Mouse (Mus musculus) midbrain, embryonic 16.5 days (tissue): ENCODE results near the gene B4galnt1. TPM values are rescaled to one million over a fixed set of nuclear protein-coding genes. Genes with fewer than 3 reads are reported as not detected.
A peak's percentile ranks its signal among the peaks of the same experiment; 100 is the strongest.
"Not testable (repeated sequence)": the region's sequence is repeated elsewhere in the genome, so short reads cannot be mapped to it uniquely, and the experiment has no call there.

Source experiments
- ATAC-seq: fragments of 200-750 bp; cut with Nextera tagmentation; 2 replicates; pipeline ENCODE4 v1.8.0; 2017; ENCODE audit warnings: moderate TSS enrichment
- H3K27ac ChIP-seq: fragments of 300-500 bp; sonication (generic); 2 replicates; pipeline ENCODE4 v1.5.1; 2014; ENCODE audit warnings: mild to moderate bottlenecking, low read length, mixed read lengths
- H3K27me3 ChIP-seq: fragments of 300-500 bp; sonication (generic); 2 replicates; pipeline ENCODE4 v1.6.1; 2014; ENCODE audit warnings: low read depth, low read length, mixed read lengths; ENCODE audit not compliant: control insufficient read depth, insufficient read depth
- H3K36me3 ChIP-seq: fragments of 300-500 bp; sonication (generic); 2 replicates; pipeline ENCODE4 v1.6.1; 2014; ENCODE audit warnings: mild to moderate bottlenecking, low read length, moderate library complexity, mixed read lengths; ENCODE audit not compliant: control insufficient read depth, insufficient read depth
- H3K4me1 ChIP-seq: fragments of 300-500 bp; sonication (generic); 2 replicates; pipeline ENCODE4 v1.6.1; 2014; ENCODE audit warnings: mild to moderate bottlenecking, low read length, mixed read lengths; ENCODE audit not compliant: control insufficient read depth, insufficient read depth
- H3K4me2 ChIP-seq: fragments of 300-500 bp; sonication (generic); 2 replicates; pipeline ENCODE4 v1.6.1; 2014; ENCODE audit warnings: mild to moderate bottlenecking, low read length, mixed read lengths
- H3K4me3 ChIP-seq: fragments of 300-500 bp; sonication (generic); 2 replicates; pipeline ENCODE4 v1.5.1; 2014; ENCODE audit warnings: low read depth, mild to moderate bottlenecking, low read length, moderate library complexity, mixed read lengths
- H3K9ac ChIP-seq: fragments of 300-500 bp; sonication (generic); 2 replicates; pipeline ENCODE4 v1.6.1; 2014; ENCODE audit warnings: low read depth, low read length, mixed read lengths
- H3K9me3 ChIP-seq: fragments of 300-500 bp; sonication (generic); replicated peaks from 2 replicates; pipeline ENCODE4 v1.6.1; 2014; ENCODE audit warnings: mild to moderate bottlenecking, low read length, mixed read lengths; ENCODE audit not compliant: control insufficient read depth, poor library complexity, severe bottlenecking
- WGBS: fragments of 180-500 bp; shearing (Covaris S2); extraction: QIAGEN DNeasy Blood & Tissue Kit; methylation state at CpG from one replicate; pipeline ENCODE4 v1.1.7; 2014; 5-methylcytosine and 5-hydroxymethylcytosine counted together
- polyA plus RNA-seq: library from polyadenylated mRNA; unstranded; fragments of >200 nt; fragmentation: Nextera tagmentation; extraction: Ambion mirVana; gene quantifications from 2 replicates; pipeline ENCODE4 v1.2.1, GENCODE M21; 2015

The B4galnt1 gene
- polyA plus RNA-seq, 1 experiment from 2014 or later = 71.7 TPM

- ATAC-seq = no peak
- Histone ChIP-seq H3K4me1 (peaks cover 22% of the 10 kb centered on the region), H3K27me3 (no peaks in the 10 kb centered on the region), H3K9ac (peak overlapping the region; percentile 86), H3K9me3 (no peaks in the 10 kb centered on the region), H3K36me3 (peaks cover 10% of the 10 kb centered on the region), H3K27ac (no peak overlapping the region), H3K4me3 (peak overlapping the region; percentile 67), H3K4me2 (peak overlapping the region; percentile 93)
- 35% methylated on average over 10 of the region's 10 CpGs for WGBS
Observed at GRCm38 (mm10) chr10:127187371-127188078, 22.5 kb downstream of the B4galnt1 start.

- H3K4me1 ChIP-seq = peaks cover 22% of the 10 kb centered on the region
- 0% methylated on average over 15 of the region's 21 CpGs for WGBS
- no peaks in the 10 kb centered on the region for H3K27me3 ChIP-seq
- peak overlapping the region; percentile 86 for H3K9ac ChIP-seq
- no peaks in the 10 kb centered on the region for H3K9me3 ChIP-seq
- peak overlapping the region; percentile 93 for H3K4me2 ChIP-seq
- peak overlapping the region; percentile 67 for H3K4me3 ChIP-seq
- peak overlapping the region; percentile 39; the same call in 1 of the 2 replicates for H3K27ac ChIP-seq
- peaks cover 14% of the 10 kb centered on the region for H3K36me3 ChIP-seq
- no peak for ATAC-seq
Observed at GRCm38 (mm10) chr10:127188079-127188453, 23.0 kb downstream of the B4galnt1 start.

GRCm38 (mm10) chr10:127188465-127189115, 23.6 kb downstream of the B4galnt1 start:
- WGBS = 0% methylated on average over 41 of the region's 46 CpGs
- H3K27ac ChIP-seq = peak overlapping the region; percentile 58
- H3K36me3 ChIP-seq = peaks cover 14% of the 10 kb centered on the region
- ATAC-seq = peak; percentile 73
- no peaks in the 10 kb centered on the region for H3K9me3 ChIP-seq
- peak overlapping the region; percentile 67 for H3K4me3 ChIP-seq
- peaks cover 18% of the 10 kb centered on the region for H3K4me1 ChIP-seq
- H3K27me3 ChIP-seq = no peaks in the 10 kb centered on the region
- H3K9ac ChIP-seq = peak overlapping the region; percentile 86
- H3K4me2 ChIP-seq = peak overlapping the region; percentile 93

- Histone ChIP-seq H3K4me2 (peak overlapping the region; percentile 93), H3K9ac (peak overlapping the region; percentile 86), H3K4me3 (peak overlapping the region; percentile 67), H3K27me3 (no peaks in the 10 kb centered on the region), H3K9me3 (no peaks in the 10 kb centered on the region), H3K36me3 (peaks cover 14% of the 10 kb centered on the region), H3K4me1 (peaks cover 18% of the 10 kb centered on the region), H3K27ac (peak overlapping the region; percentile 58; the same call in 1 of the 2 replicates)
- WGBS = under 1% methylated on average over 26 of the region's 26 CpGs
- ATAC-seq = peak; percentile 8; the same call in 1 of the 2 replicates
Observed at GRCm38 (mm10) chr10:127189116-127189650, 24.2 kb downstream of the B4galnt1 start.

- H3K36me3 ChIP-seq = peaks cover 14% of the 10 kb centered on the region
- no peak for ATAC-seq
- H3K9ac ChIP-seq = peak within 1 kb of the TSS; percentile 86
- 5% methylated on average over 34 of the region's 35 CpGs for WGBS
- H3K9me3 ChIP-seq = no peaks in the 10 kb centered on the region
- H3K4me2 ChIP-seq = peak within 1 kb of the TSS; percentile 93
- H3K27me3 ChIP-seq = no peaks in the 10 kb centered on the region
- H3K4me1 ChIP-seq = peaks cover 25% of the 10 kb centered on the region
- H3K27ac ChIP-seq = peak within 1 kb of the TSS; percentile 58; the same call in 1 of the 2 replicates
- peak within 1 kb of the TSS; percentile 67 for H3K4me3 ChIP-seq
Observed at GRCm38 (mm10) chr10:127189651-127190381, 24.8 kb downstream of the B4galnt1 start, which contains the start of gene Arhgef25. Gene Arhgef25 (minus strand): TSS chr10:127190083.

- 36% methylated on average over 14 of the region's 14 CpGs for WGBS
- peaks cover 14% of the 10 kb centered on the region for H3K36me3 ChIP-seq
- no peak overlapping the region for H3K4me3 ChIP-seq
- no peak overlapping the region for H3K9ac ChIP-seq
- ATAC-seq = no peak
- peaks cover 26% of the 10 kb centered on the region for H3K4me1 ChIP-seq
- no peak overlapping the region for H3K27ac ChIP-seq
- H3K4me2 ChIP-seq = no peak overlapping the region
- no peaks in the 10 kb centered on the region for H3K9me3 ChIP-seq
- H3K27me3 ChIP-seq = no peaks in the 10 kb centered on the region
Observed at GRCm38 (mm10) chr10:127190398-127191190, 25.6 kb downstream of the B4galnt1 start.

GRCm38 (mm10) chr10:127191191-127192056, 26.4 kb downstream of the B4galnt1 start:
- Histone ChIP-seq H3K27me3 (no peaks in the 10 kb centered on the region), H3K36me3 (peaks cover 14% of the 10 kb centered on the region), H3K27ac (no peak overlapping the region), H3K4me1 (peaks cover 29% of the 10 kb centered on the region), H3K9me3 (no peaks in the 10 kb centered on the region), H3K4me2 (no peak overlapping the region), H3K4me3 (no peak overlapping the region), H3K9ac (no peak overlapping the region)
- no peak for ATAC-seq
- WGBS = 74% methylated on average over 19 of the region's 19 CpGs

GRCm38 (mm10) chr10:127192057-127192328, 27.0 kb downstream of the B4galnt1 start:
- not testable (repeated sequence) for H3K9ac ChIP-seq, H3K4me2 ChIP-seq, ATAC-seq, H3K4me3 ChIP-seq, H3K9me3 ChIP-seq, H3K27ac ChIP-seq, H3K27me3 ChIP-seq
- WGBS = 88% methylated on average over 1 of the region's 1 CpGs
- peaks cover 14% of the 10 kb centered on the region for H3K36me3 ChIP-seq
- peaks cover 33% of the 10 kb centered on the region for H3K4me1 ChIP-seq
